ENCODE assay signal across 19 mouse cellular contexts in the genomic region with DNA sequence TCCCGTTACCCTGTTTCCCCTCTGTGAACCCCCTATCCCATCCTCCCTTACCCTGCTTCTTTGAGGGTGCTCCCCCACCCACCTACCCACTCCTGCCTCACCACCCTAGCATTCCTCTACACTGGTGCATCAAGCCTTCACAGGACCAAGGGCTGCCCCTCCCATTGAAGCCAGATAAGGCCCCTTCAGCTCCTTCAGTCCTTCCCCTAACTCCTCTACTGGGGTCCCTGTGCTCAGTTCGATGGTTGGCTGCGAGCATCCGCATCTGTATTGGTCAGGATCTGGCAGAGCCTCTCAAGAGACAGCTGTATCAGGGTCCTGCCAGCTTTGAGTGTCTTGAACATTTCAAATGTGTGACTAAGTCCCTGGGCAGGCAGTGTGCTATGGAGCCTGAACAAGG. TPM values are rescaled to one million over a fixed set of nuclear protein-coding genes. Genes with fewer than 3 reads are reported as not detected.
"Had no signal": no experiment of that assay in that cellular context is flagged by ENCODE, and none has a peak within 500 bp of the region (broad histone marks: within the 10 kb centered on the region; RNA-seq: fewer than 3 reads in every experiment).

No protein-coding gene starts in this region.

RNA-seq across cellular contexts. Expression of a gene that starts 2.9 kb away (rescaled TPM):
- total RNA-seq: megakaryocyte, adult 5-6 weeks; megakaryocyte-erythroid progenitor cell, adult 5-6 weeks; midbrain, postnatal 0 days; monocyte, adult 5-6 weeks; neutrophil, adult 5-6 weeks had no signal
- polyA plus RNA-seq: liver, embryonic 16.5 days; lung, embryonic 15.5 days; lung, postnatal 0 days; midbrain, embryonic 10.5 days; midbrain, embryonic 13.5 days; midbrain, embryonic 15.5 days; midbrain, postnatal 0 days; neural tube, embryonic 12.5 days; neural tube, embryonic 14.5 days; spleen, adult 2 months; stomach, embryonic 15.5 days; stomach, postnatal 0 days; testis, adult 2 months; thymus, adult 2 months; urinary bladder, adult 2 months had no signal
